Mouse (Mus musculus) limb, embryonic 10.5 days (tissue): Measurements from ENCODE around the gene St3gal3. TPM values are rescaled to one million over a fixed set of nuclear protein-coding genes. Genes with fewer than 3 reads are reported as not detected.

Source experiments
- DNase-seq: peaks from one replicate; pipeline ENCODE4 v3.0.0-alpha.2; 2017; ENCODE audit warnings: low spot score
- H3K27ac ChIP-seq: fragments of 300-500 bp; sonication (generic); 2 replicates; pipeline ENCODE4 v1.5.1; 2016; ENCODE audit warnings: mild to moderate bottlenecking
- H3K27me3 ChIP-seq: fragments of 300-500 bp; sonication (generic); 2 replicates; pipeline ENCODE4 v1.6.1; 2016; ENCODE audit warnings: low read depth, mild to moderate bottlenecking; ENCODE audit not compliant: poor library complexity, severe bottlenecking
- H3K36me3 ChIP-seq: fragments of 300-500 bp; sonication (generic); 2 replicates; pipeline ENCODE4 v1.6.1; 2016; ENCODE audit warnings: mild to moderate bottlenecking, moderate library complexity
- H3K4me1 ChIP-seq: fragments of 300-500 bp; sonication (generic); 2 replicates; pipeline ENCODE4 v1.6.1; 2016
- H3K4me3 ChIP-seq: fragments of 300-500 bp; sonication (generic); 2 replicates; pipeline ENCODE4 v1.5.1; 2016; ENCODE audit warnings: mild to moderate bottlenecking, moderate library complexity
- H3K9me3 ChIP-seq: fragments of 300-500 bp; sonication (generic); replicated peaks from 2 replicates; pipeline ENCODE4 v1.6.1; 2016; ENCODE audit warnings: mild to moderate bottlenecking
- WGBS: fragments of 180-500 bp; shearing (Covaris S2); methylation state at CpG from one replicate; pipeline ENCODE4 v1.1.7; 2016; 5-methylcytosine and 5-hydroxymethylcytosine counted together
- polyA plus RNA-seq: library from polyadenylated mRNA; unstranded; fragments of >200 nt; fragmentation: Nextera tagmentation; extraction: Ambion mirVana; gene quantifications from 2 replicates; pipeline ENCODE4 v1.2.1, GENCODE M21; 2016

St3gal3 gene
- polyA plus RNA-seq, 1 experiment from 2014 or later = 7.2 TPM

DNA sequence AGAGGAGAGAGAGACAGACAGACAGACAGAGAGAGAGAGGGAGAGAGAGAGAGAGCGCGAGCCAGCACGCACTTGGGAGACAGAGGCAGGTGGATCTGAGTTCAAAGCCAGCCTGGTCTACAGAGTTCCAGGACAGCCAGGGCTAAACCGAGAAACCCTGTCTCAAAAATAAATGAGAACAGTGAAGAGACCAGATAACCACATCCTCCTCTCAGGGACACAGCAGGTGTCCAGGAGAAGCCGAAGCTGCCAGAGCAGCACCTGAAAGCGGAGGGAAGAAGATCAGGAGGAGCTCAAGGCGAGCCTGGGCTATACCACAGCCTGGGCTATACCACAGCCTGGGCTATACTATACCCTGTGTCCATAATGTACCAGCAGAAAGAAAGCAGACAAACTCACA lies 16.1 kb upstream of the St3gal3 start:
- no peaks in the 10 kb centered on the region for H3K27me3 ChIP-seq
- 93% methylated on average over 7 of the region's 7 CpGs for WGBS
- peaks cover 100% of the 10 kb centered on the region for H3K36me3 ChIP-seq
- H3K4me1 ChIP-seq = no peaks in the 10 kb centered on the region
- DNase-seq = no peak
- no peak overlapping the region for H3K27ac ChIP-seq
- no peak overlapping the region for H3K4me3 ChIP-seq
- no peaks in the 10 kb centered on the region for H3K9me3 ChIP-seq

GRCm38 (mm10) chr4:118149956-118150680 lies 15.4 kb upstream of the St3gal3 start:
- no peak overlapping the region for H3K4me3 ChIP-seq
- no peaks in the 10 kb centered on the region for H3K9me3 ChIP-seq
- no peak for DNase-seq
- 91% methylated on average over 14 of the region's 14 CpGs for WGBS
- no peaks in the 10 kb centered on the region for H3K4me1 ChIP-seq
- H3K36me3 ChIP-seq = peaks cover 100% of the 10 kb centered on the region
- no peaks in the 10 kb centered on the region for H3K27me3 ChIP-seq
- no peak overlapping the region for H3K27ac ChIP-seq

DNA sequence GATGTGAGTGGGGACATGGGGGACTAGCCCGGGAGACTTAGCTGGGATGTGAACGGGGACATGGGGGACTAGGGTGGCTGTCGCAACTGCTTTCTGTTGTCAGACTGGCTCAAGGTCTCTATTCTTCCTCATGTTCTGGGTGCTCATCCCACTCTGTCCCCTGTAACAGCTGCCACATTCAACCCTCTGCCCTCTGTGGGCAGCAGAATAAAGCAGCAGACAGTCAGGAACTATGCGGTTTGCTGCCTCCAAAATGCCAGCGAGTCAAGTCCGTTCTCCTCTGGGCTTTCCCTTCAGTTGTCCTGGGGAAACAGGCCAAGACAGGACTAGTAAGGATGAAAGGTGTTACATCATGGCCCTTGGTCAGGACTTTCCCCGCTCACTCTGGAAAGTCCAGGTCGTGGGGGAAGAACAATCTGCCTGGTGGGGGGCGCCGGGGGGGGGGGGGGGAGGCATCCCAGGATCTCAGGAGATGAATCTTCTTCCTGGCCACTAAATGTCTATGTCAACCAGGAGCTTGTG lies 14.4 kb upstream of the St3gal3 start:
- Histone ChIP-seq H3K9me3 (no peaks in the 10 kb centered on the region), H3K4me3 (no peak overlapping the region), H3K4me1 (no peaks in the 10 kb centered on the region), H3K27me3 (no peaks in the 10 kb centered on the region), H3K27ac (no peak overlapping the region), H3K36me3 (peaks cover 100% of the 10 kb centered on the region)
- 85% methylated on average over 10 of the region's 10 CpGs for WGBS
- no peak for DNase-seq

DNA sequence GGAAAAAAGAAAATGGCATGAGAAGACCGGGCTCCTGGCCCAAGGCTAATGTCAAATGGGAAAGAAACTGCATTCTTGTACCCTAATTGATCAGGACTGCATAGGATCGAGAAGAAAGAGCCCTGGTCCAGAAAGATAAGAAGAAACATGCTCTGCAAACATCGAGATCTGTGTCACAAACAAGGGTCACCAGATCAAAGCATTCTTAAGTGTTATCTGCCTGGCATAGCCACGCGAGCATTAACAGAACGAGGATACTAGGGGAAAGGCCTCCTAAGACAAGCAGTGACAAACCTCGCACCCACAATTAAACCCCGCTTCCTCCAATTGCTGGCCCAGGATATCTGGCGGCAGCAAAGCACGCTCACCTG lies 13.6 kb upstream of the St3gal3 start:
- no peaks in the 10 kb centered on the region for H3K27me3 ChIP-seq
- no peaks in the 10 kb centered on the region for H3K9me3 ChIP-seq
- 62% methylated on average over 10 of the region's 10 CpGs for WGBS
- no peak for DNase-seq
- no peak overlapping the region for H3K27ac ChIP-seq
- no peaks in the 10 kb centered on the region for H3K4me1 ChIP-seq
- no peak overlapping the region for H3K4me3 ChIP-seq
- H3K36me3 ChIP-seq = peaks cover 100% of the 10 kb centered on the region

GRCm38 (mm10) chr4:118147547-118148316 lies 13.0 kb upstream of the St3gal3 start:
- H3K36me3 ChIP-seq = peaks cover 100% of the 10 kb centered on the region
- 94% methylated on average over 19 of the region's 19 CpGs for WGBS

GRCm38 (mm10) chr4:118147090-118147489 lies 12.4 kb upstream of the St3gal3 start:
- Histone ChIP-seq H3K4me1 (no peaks in the 10 kb centered on the region), H3K36me3 (peaks cover 100% of the 10 kb centered on the region), H3K9me3 (no peaks in the 10 kb centered on the region), H3K4me3 (no peak overlapping the region), H3K27me3 (no peaks in the 10 kb centered on the region), H3K27ac (no peak overlapping the region)
- 89% methylated on average over 10 of the region's 10 CpGs for WGBS
- no peak for DNase-seq

More at GRCm38 (mm10) chr4:118147547-118148316, 13.0 kb upstream of the St3gal3 start:
- no peak for DNase-seq
- Histone ChIP-seq H3K9me3 (no peaks in the 10 kb centered on the region), H3K27me3 (no peaks in the 10 kb centered on the region), H3K27ac (no peak overlapping the region), H3K4me1 (no peaks in the 10 kb centered on the region), H3K4me3 (no peak overlapping the region)

DNA sequence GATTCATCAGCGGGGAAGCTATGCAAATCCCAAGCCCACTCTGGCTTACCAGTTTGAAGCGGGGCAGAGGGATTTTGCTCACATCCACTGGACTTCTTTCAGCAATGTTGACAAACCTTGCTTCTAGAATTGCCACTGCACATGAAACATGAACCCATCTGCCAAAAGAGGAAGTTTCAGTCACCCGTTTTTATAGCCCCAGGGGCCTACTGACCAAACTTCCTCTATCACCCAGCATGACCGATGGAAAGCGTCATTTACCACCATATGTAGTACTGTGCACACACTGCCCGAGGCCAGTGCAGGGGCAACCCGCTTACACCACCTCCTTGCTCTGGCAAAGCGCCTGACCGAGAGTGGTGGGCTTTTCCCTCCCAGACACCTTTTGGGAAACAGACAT lies 9.6 kb upstream of the St3gal3 start:
- DNase-seq = no peak
- Histone ChIP-seq H3K9me3 (no peaks in the 10 kb centered on the region), H3K36me3 (peaks cover 98% of the 10 kb centered on the region), H3K4me3 (no peak overlapping the region), H3K4me1 (no peaks in the 10 kb centered on the region), H3K27ac (no peak overlapping the region), H3K27me3 (no peaks in the 10 kb centered on the region)
- WGBS = 89% methylated on average over 9 of the region's 9 CpGs

DNA sequence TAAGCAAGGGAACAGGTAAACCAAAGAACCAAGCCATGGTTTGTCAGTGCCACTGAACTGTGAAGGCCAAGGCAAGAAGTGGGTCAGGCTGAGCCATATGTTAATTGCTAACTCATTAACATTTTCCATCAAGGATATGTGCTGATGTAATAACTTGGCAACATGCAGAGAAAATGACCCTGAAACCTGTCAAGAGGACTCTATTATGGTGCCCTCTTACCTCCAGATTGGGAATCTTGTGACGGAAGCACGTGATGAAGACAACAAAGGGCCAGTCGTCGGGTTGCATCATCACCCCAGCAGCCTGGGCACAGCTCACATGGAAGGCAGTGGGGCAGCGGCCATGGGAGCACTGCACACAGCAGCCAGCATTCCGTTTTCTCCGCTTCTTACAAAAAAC lies 9.0 kb upstream of the St3gal3 start:
- Histone ChIP-seq H3K4me1 (no peaks in the 10 kb centered on the region), H3K27ac (no peak overlapping the region), H3K36me3 (peaks cover 98% of the 10 kb centered on the region), H3K4me3 (no peak overlapping the region), H3K9me3 (no peaks in the 10 kb centered on the region), H3K27me3 (no peaks in the 10 kb centered on the region)
- no peak for DNase-seq
- 92% methylated on average over 7 of the region's 7 CpGs for WGBS

GRCm38 (mm10) chr4:118141511-118141910 lies 6.8 kb upstream of the St3gal3 start:
- H3K27me3 ChIP-seq = no peaks in the 10 kb centered on the region
- H3K36me3 ChIP-seq = peaks cover 98% of the 10 kb centered on the region
- no peak overlapping the region for H3K27ac ChIP-seq
- H3K4me3 ChIP-seq = no peak overlapping the region
- no peaks in the 10 kb centered on the region for H3K9me3 ChIP-seq
- no peaks in the 10 kb centered on the region for H3K4me1 ChIP-seq
- 92% methylated on average over 5 of the region's 5 CpGs for WGBS
- no peak for DNase-seq

DNA sequence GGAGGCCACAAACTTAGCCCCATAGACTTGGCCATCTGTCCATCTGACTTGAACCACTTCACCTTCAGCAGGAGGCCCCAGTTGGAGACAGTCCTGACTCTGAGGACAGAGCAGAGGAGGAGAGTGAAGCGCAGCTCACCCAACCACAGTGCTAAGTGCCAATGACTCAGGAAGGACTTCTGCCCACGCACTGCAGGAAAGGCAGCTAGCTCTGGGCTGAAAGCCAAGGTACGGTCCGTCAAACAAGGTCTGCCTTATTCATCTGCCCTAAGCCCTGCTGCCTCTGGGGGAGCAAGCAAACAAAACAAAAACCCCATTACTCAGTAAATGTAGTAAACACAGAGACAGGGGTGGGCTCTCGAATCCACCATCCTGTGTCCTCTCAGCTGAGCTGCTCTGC lies 4.2 kb upstream of the St3gal3 start:
- H3K4me3 ChIP-seq = no peak overlapping the region
- WGBS = 93% methylated on average over 5 of the region's 5 CpGs
- no peak overlapping the region for H3K27ac ChIP-seq
- DNase-seq = no peak
- no peaks in the 10 kb centered on the region for H3K9me3 ChIP-seq
- peaks cover 86% of the 10 kb centered on the region for H3K36me3 ChIP-seq
- peaks cover 15% of the 10 kb centered on the region for H3K4me1 ChIP-seq
- no peaks in the 10 kb centered on the region for H3K27me3 ChIP-seq

DNA sequence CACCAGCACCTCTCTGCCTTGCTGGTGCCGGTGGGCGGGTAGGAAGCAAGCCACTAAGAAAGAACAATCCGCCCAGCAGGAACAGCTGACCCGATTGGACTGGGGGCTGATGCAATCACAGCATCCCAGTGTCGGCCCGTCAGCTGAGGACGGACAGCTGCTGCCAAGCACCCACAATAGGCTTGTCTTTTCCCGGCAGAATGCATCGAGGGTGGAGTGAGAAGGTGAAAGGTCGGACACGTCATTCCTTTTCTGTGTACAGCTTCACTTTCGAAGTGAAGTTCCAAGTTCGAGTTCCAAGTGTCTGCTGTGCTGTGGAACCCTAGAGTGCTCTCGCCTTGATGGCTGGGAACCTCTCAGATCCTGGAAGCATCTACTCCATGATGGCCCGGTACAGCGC lies 3.1 kb upstream of the St3gal3 start:
- WGBS = 92% methylated on average over 16 of the region's 16 CpGs
- H3K27me3 ChIP-seq = no peaks in the 10 kb centered on the region
- no peak overlapping the region for H3K27ac ChIP-seq
- no peak for DNase-seq
- peaks cover 75% of the 10 kb centered on the region for H3K36me3 ChIP-seq
- no peak overlapping the region for H3K4me3 ChIP-seq
- H3K4me1 ChIP-seq = peaks cover 24% of the 10 kb centered on the region
- no peaks in the 10 kb centered on the region for H3K9me3 ChIP-seq

DNA sequence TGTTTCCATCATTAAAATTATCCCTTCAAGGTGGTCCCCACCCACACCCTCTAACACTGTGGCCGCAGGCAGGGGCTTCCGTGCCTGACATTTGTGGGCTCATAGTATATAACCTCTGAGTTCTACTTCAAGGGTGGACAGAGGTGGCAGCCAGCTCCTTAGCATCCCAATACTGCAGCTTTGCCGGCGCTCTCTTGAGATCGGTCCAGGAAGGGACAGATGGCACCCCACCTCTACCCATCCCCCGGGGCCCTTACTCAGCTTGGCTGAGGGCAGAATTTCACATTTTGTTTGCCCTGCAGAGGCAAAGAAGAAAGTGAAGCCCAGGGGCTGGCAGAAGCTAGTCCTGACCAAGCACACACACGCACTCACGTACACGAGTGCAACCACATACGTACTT lies 2.6 kb upstream of the St3gal3 start:
- peaks cover 71% of the 10 kb centered on the region for H3K36me3 ChIP-seq
- no peak for DNase-seq
- no peak overlapping the region for H3K27ac ChIP-seq
- no peak overlapping the region for H3K4me3 ChIP-seq
- H3K9me3 ChIP-seq = no peaks in the 10 kb centered on the region
- WGBS = 93% methylated on average over 10 of the region's 10 CpGs
- H3K4me1 ChIP-seq = peaks cover 27% of the 10 kb centered on the region
- H3K27me3 ChIP-seq = no peaks in the 10 kb centered on the region

DNA sequence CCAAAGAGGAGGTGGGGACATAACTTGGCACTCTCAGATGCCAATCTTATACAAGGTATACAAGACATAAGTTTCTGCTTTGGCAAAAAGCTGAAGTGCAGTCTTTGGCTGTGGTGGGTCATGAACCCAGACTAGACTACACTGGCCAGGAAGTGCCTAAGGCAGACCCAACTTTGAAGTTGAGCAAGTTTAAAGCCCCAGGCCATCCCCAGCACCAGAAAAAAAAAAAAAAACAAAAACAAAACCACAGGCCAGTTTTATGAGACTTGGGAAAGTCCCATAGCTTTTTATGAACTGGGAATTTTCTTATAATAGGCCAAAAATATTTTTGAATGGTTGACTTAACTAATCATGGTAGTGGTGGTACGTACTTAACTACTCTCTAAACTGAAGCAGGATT lies 700 bp upstream of the St3gal3 start:
- H3K4me3 ChIP-seq = peak overlapping the region; percentile 99
- no peak for DNase-seq
- peaks cover 55% of the 10 kb centered on the region for H3K36me3 ChIP-seq
- peaks cover 28% of the 10 kb centered on the region for H3K4me1 ChIP-seq
- 90% methylated on average over 1 of the region's 1 CpGs for WGBS
- H3K9me3 ChIP-seq = no peaks in the 10 kb centered on the region
- H3K27me3 ChIP-seq = no peaks in the 10 kb centered on the region
- H3K27ac ChIP-seq = peak overlapping the region; percentile 94
